ENCODE assay signal across 13 mouse cellular contexts in the genomic region with DNA sequence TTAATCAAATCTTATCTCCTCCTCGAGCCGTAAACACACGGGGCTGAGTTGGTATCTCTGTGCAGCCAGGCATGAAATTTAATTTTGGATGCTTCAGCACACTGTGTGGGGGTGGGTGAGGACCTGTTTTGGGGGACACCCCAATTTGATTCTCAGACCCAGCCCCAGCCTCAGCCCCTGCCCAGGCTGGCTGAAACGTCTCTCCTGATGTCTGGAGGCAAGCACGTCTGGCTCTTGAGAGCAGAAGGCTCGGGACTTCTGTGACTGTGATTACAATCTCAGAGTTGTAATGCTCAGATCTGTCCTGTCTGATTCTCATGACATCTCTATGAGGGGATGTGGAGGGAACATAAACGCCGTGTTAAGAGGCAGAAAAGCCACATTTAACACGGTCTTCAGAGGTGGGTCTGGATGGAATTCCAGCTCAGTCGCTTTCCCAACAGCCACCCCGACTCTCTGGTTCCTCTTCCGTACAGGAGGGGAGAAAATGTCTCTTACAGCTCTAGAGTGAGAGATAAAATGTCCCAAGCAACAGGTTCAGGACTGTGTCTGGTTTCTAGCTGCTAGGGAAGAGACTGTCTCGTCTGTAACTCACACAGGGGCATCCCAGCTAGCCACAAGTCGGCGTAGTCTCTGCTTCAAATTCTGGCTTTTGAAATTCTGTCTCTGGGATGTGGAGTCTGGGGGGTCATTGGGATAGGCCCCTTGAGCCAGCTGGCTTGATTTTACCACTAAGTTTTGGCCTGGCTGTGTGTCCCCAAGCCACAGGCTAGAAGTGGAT. TPM values are rescaled to one million over a fixed set of nuclear protein-coding genes. Genes with fewer than 3 reads are reported as not detected.
DNase-seq lines count a peak whose midpoint lies in the region; ATAC-seq and TF ChIP-seq lines count a peak whose summit lies in the region.
"Had no signal": no experiment of that assay in that cellular context is flagged by ENCODE, and none has a peak within 500 bp of the region (broad histone marks: within the 10 kb centered on the region; RNA-seq: fewer than 3 reads in every experiment).

No protein-coding gene starts in this region.

- TF ChIP-seq CTCF in midbrain, postnatal 0 days (IDR thresholded peaks at IDR 0.05): no peak

- 32% methylated on average over 15 of the region's 15 CpGs for WGBS in forebrain, embryonic 10.5 days
- 35% methylated on average over 15 of the region's 15 CpGs for WGBS in forebrain, embryonic 15.5 days
- 28% methylated on average over 15 of the region's 15 CpGs for WGBS in midbrain, embryonic 10.5 days
- WGBS in midbrain, postnatal 0 days: 24% methylated on average over 15 of the region's 15 CpGs
- 20% methylated on average over 15 of the region's 15 CpGs for WGBS in limb, embryonic 13.5 days

- peak overlapping the region; percentile 70 for H3K27ac ChIP-seq in forebrain, embryonic 10.5 days
- no peak overlapping the region for H3K27ac ChIP-seq in forebrain, embryonic 15.5 days (replicated peaks)
- peak overlapping the region; percentile 79 for H3K27ac ChIP-seq in midbrain, embryonic 10.5 days (replicated peaks)
- H3K27ac ChIP-seq in midbrain, postnatal 0 days (ENCODE audit: low read depth, low read length): no peak overlapping the region
- H3K27ac ChIP-seq in limb, embryonic 13.5 days: no peak overlapping the region
- H3K27ac ChIP-seq: kidney, postnatal 0 days; macrophage had no signal

- no peak for ATAC-seq in forebrain, embryonic 15.5 days (replicated peaks)
- no peak for ATAC-seq in midbrain, postnatal 0 days (ENCODE audit: low FRiP score)
- no peak for ATAC-seq in limb, embryonic 13.5 days (ENCODE audit: low FRiP score, low read depth)

- no peaks in the 10 kb centered on the region for H3K9me3 ChIP-seq in forebrain, embryonic 10.5 days
- no peaks in the 10 kb centered on the region for H3K9me3 ChIP-seq in forebrain, embryonic 15.5 days
- H3K9me3 ChIP-seq in midbrain, embryonic 10.5 days (replicated peaks): no peaks in the 10 kb centered on the region
- H3K9me3 ChIP-seq in midbrain, postnatal 0 days (ENCODE audit: low read length): no peaks in the 10 kb centered on the region
- H3K9me3 ChIP-seq in limb, embryonic 13.5 days: no peaks in the 10 kb centered on the region

- H3K36me3 ChIP-seq in forebrain, embryonic 10.5 days (replicated peaks): no peaks in the 10 kb centered on the region
- H3K36me3 ChIP-seq in forebrain, embryonic 15.5 days: no peaks in the 10 kb centered on the region
- no peaks in the 10 kb centered on the region for H3K36me3 ChIP-seq in midbrain, embryonic 10.5 days
- no peaks in the 10 kb centered on the region for H3K36me3 ChIP-seq in midbrain, postnatal 0 days (ENCODE audit: insufficient read depth, low read length)
- no peaks in the 10 kb centered on the region for H3K36me3 ChIP-seq in limb, embryonic 13.5 days

- H3K9ac ChIP-seq in forebrain, embryonic 15.5 days (replicated peaks): no peak overlapping the region
- H3K9ac ChIP-seq in midbrain, postnatal 0 days (replicated peaks; ENCODE audit: low read length, poor library complexity, severe bottlenecking): no peak overlapping the region
- peak overlapping the region; percentile 39 for H3K9ac ChIP-seq in limb, embryonic 13.5 days

- peaks cover 65% of the 10 kb centered on the region for H3K4me1 ChIP-seq in forebrain, embryonic 10.5 days
- peaks cover 35% of the 10 kb centered on the region for H3K4me1 ChIP-seq in forebrain, embryonic 15.5 days
- peaks cover 83% of the 10 kb centered on the region for H3K4me1 ChIP-seq in midbrain, embryonic 10.5 days
- H3K4me1 ChIP-seq in midbrain, postnatal 0 days (ENCODE audit: insufficient read depth, low read length): peaks cover 18% of the 10 kb centered on the region; the same call in 1 of the 2 replicates
- H3K4me1 ChIP-seq in limb, embryonic 13.5 days: peaks cover 41% of the 10 kb centered on the region

- peaks cover 89% of the 10 kb centered on the region for H3K27me3 ChIP-seq in forebrain, embryonic 10.5 days (ENCODE audit: poor library complexity, severe bottlenecking)
- H3K27me3 ChIP-seq in forebrain, embryonic 15.5 days: peaks cover 16% of the 10 kb centered on the region; the same call in 1 of the 2 replicates
- H3K27me3 ChIP-seq in midbrain, embryonic 10.5 days (ENCODE audit: low read depth, poor library complexity, severe bottlenecking): peaks cover 69% of the 10 kb centered on the region
- no peaks in the 10 kb centered on the region for H3K27me3 ChIP-seq in midbrain, postnatal 0 days (ENCODE audit: insufficient read depth, low read length)
- peaks cover 85% of the 10 kb centered on the region for H3K27me3 ChIP-seq in limb, embryonic 13.5 days

- H3K4me2 ChIP-seq in forebrain, embryonic 15.5 days (replicated peaks): no peak overlapping the region
- no peak overlapping the region for H3K4me2 ChIP-seq in midbrain, postnatal 0 days (ENCODE audit: low read depth, low read length, poor library complexity, severe bottlenecking)
- H3K4me2 ChIP-seq in limb, embryonic 13.5 days (replicated peaks): peak overlapping the region; percentile 38
- H3K4me2 ChIP-seq: liver, embryonic 11.5 days had no signal

- no peak for DNase-seq in forebrain, embryonic 10.5 days (ENCODE audit: extremely low spot score, low spot score)
- peak; percentile 24 for DNase-seq in midbrain, embryonic 10.5 days (ENCODE audit: low spot score)
- DNase-seq in midbrain, postnatal 0 days (ENCODE audit: low spot score): no peak
- peak; percentile 66 for DNase-seq in retina, postnatal 1 day
- no peak for DNase-seq in lung, postnatal 14 days
- DNase-seq in spleen, postnatal 14 days (ENCODE audit: low spot score in 2 of 2): no peak
- DNase-seq: layer of hippocampus, postnatal 36 days; right cerebral cortex, postnatal 4 days had no signal

- peak overlapping the region; percentile 18 for H3K4me3 ChIP-seq in forebrain, embryonic 10.5 days
- no peak overlapping the region for H3K4me3 ChIP-seq in forebrain, embryonic 15.5 days
- no peak overlapping the region; the same call in 1 of the 2 replicates for H3K4me3 ChIP-seq in midbrain, embryonic 10.5 days
- no peak overlapping the region for H3K4me3 ChIP-seq in midbrain, postnatal 0 days (ENCODE audit: low read depth, low read length)
- no peak overlapping the region for H3K4me3 ChIP-seq in limb, embryonic 13.5 days

RNA-seq across cellular contexts. Expression of a gene that starts 50.5 kb away (rescaled TPM):
- 0.87 and 1.5 TPM in 2 replicates for polyA plus RNA-seq in forebrain, embryonic 10.5 days (2016; fragmentation: Nextera tagmentation; extraction: Ambion mirVana)
- polyA plus RNA-seq in forebrain, embryonic 15.5 days (2015; fragmentation: Nextera tagmentation; extraction: Ambion mirVana): 2.2 and 2.3 TPM in 2 replicates
- polyA plus RNA-seq in midbrain, embryonic 10.5 days (2016; fragmentation: Nextera tagmentation; extraction: Ambion mirVana): 4.1 and 4.5 TPM in 2 replicates
- 26.1 and 26.4 TPM in 2 replicates for total RNA-seq in midbrain, postnatal 0 days (2014; rRNA removed)
- polyA plus RNA-seq in midbrain, postnatal 0 days (2015; fragmentation: Nextera tagmentation; extraction: Ambion mirVana): 2.1 and 2.5 TPM in 2 replicates
- polyA plus RNA-seq in limb, embryonic 13.5 days (2015; fragmentation: Nextera tagmentation; extraction: Ambion mirVana): 4.3 and 5.8 TPM in 2 replicates

Comparison
In these comparisons a context has a peak if more than half of its experiments do, and no peak if none do; other contexts are left out.
1. DNase-seq: peak in midbrain, embryonic 10.5 days (single experiment) and retina, postnatal 1 day (single experiment); none in forebrain, embryonic 10.5 days (single experiment), midbrain, postnatal 0 days (single experiment), lung, postnatal 14 days (single experiment) and spleen, postnatal 14 days (0 of 2).
2. H3K27ac ChIP-seq: peak in forebrain, embryonic 10.5 days (single experiment) and midbrain, embryonic 10.5 days (single experiment); none in forebrain, embryonic 15.5 days (single experiment), midbrain, postnatal 0 days (single experiment) and limb, embryonic 13.5 days (single experiment).